Mouse (Mus musculus): Measurements from ENCODE around the gene Cd53.

The Cd53 gene
- long read RNA-seq, experiment 1, transcript Cd53-201 (8 exons, 1,742 nt), result major isoform, 12 of 18 reads
- long read RNA-seq, experiment 1, partial matches to known transcripts, result 6 of 18 reads
- long read RNA-seq, experiment 1, other reads (novel, unspliced or antisense), result 0 of 18 reads
- long read RNA-seq, experiment 2, partial matches to known transcripts, result 1 of 4 reads
- long read RNA-seq, experiment 2, other reads (novel, unspliced or antisense), result 0 of 4 reads

GRCm38 (mm10) chr3:106789930-106790329 is at the start of gene Cd53:
TSS of gene Cd53 (minus strand) at chr3:106790149.
- intact Hi-C loops (cut with DNase I), result no loop called here

GRCm38 (mm10) chr3:106832107-106832506 is 42.2 kb upstream of the Cd53 start:
- intact Hi-C loops (cut with DNase I), result no loop called here

GRCm38 (mm10) chr3:106826187-106826586 is 36.2 kb upstream of the Cd53 start, which contains the start of gene Olfr266:
TSS of gene Olfr266 (minus strand) at chr3:106826287.
- intact Hi-C loops (cut with DNase I), result no loop called here

GRCm38 (mm10) chr3:106817676-106818075 is 27.7 kb upstream of the Cd53 start:
- intact Hi-C loops (cut with DNase I), result no loop called here

GRCm38 (mm10) chr3:106808972-106809695 is 19.2 kb upstream of the Cd53 start:
- intact Hi-C loops (cut with DNase I), result no loop called here

GRCm38 (mm10) chr3:106798079-106798478 is 8.1 kb upstream of the Cd53 start:
- intact Hi-C loops (cut with DNase I), result no loop called here

- intact Hi-C loops (cut with DNase I), result no loop called here
Measured at GRCm38 (mm10) chr3:106788440-106788887, 1.5 kb downstream of the Cd53 start.

GRCm38 (mm10) chr3:106787972-106788371 is 2.0 kb downstream of the Cd53 start:
- intact Hi-C loops (cut with DNase I), result no loop called here

- intact Hi-C loops (cut with DNase I), result no loop called here
Measured at GRCm38 (mm10) chr3:106785130-106785529, 4.8 kb downstream of the Cd53 start.

GRCm38 (mm10) chr3:106771834-106772233 is 18.1 kb downstream of the Cd53 start:
- intact Hi-C loops (cut with DNase I), result no loop called here

GRCm38 (mm10) chr3:106755898-106756297 is 34.1 kb downstream of the Cd53 start:
- intact Hi-C loops (cut with DNase I), result no loop called here

- intact Hi-C loops (cut with DNase I), result loop anchor here (5.0 kb wide), 1 partner anchor 175 kb away; the partner anchor contains the start of genes Cept1 and Dram2
Measured at GRCm38 (mm10) chr3:106722028-106722945, 67.7 kb downstream of the Cd53 start.

- intact Hi-C loops (cut with DNase I), result loop anchor here (5.0 kb wide), 1 partner anchor 174 kb away; the partner anchor contains the start of genes Cept1 and Dram2
Measured at GRCm38 (mm10) chr3:106721397-106722027, 68.4 kb downstream of the Cd53 start.

All from adrenal gland (tissue).